Mouse (Mus musculus): ENCODE results near the gene Reep6. TPM values are rescaled to one million over a fixed set of nuclear protein-coding genes. Genes with fewer than 3 reads are reported as not detected.

Reep6 gene
- polyA plus RNA-seq, 1 experiment from 2014 or later: 4.5 TPM

GRCm38 (mm10) chr10:80298571-80299281 lies 31.0 kb upstream of the Reep6 start:
- Histone ChIP-seq H3K27me3 (ENCODE audit: control insufficient read depth, insufficient read depth, low read length) (peaks cover 35% of the 10 kb centered on the region), H3K4me1 (ENCODE audit: control insufficient read depth, insufficient read depth, low read length) (no peaks in the 10 kb centered on the region; the same call in 1 of the 2 replicates), H3K4me3 (ENCODE audit: low read depth, low read length) (peak overlapping the region; percentile 43), H3K9ac (replicated peaks; ENCODE audit: low read length) (peak overlapping the region; percentile 70), H3K4me2 (ENCODE audit: low read depth, low read length) (peak overlapping the region; percentile 43), H3K36me3 (replicated peaks; ENCODE audit: control insufficient read depth, insufficient read depth, low read depth, low read length) (peaks cover 2% of the 10 kb centered on the region; the same call in 1 of the 2 replicates), H3K27ac (replicated peaks; ENCODE audit: low read depth, low read length) (peak overlapping the region; percentile 61; the same call in 1 of the 2 replicates), H3K9me3 (replicated peaks; ENCODE audit: control insufficient read depth, low read length) (no peaks in the 10 kb centered on the region)
- 4% methylated on average over 26 of the region's 26 CpGs for WGBS
- ATAC-seq (replicated peaks; ENCODE audit: insufficient number of reproducible peaks, low FRiP score, low TSS enrichment, low read depth) (peak; percentile 76), DNase-seq (ENCODE audit: low spot score) (peak; percentile 89)

- no peaks in the 10 kb centered on the region; the same call in 1 of the 2 replicates for H3K36me3 ChIP-seq (replicated peaks; ENCODE audit: control insufficient read depth, insufficient read depth, low read depth, low read length)
- H3K9ac ChIP-seq (replicated peaks; ENCODE audit: low read length): peak overlapping the region; percentile 70
- H3K27me3 ChIP-seq (ENCODE audit: control insufficient read depth, insufficient read depth, low read length): peaks cover 35% of the 10 kb centered on the region
- WGBS: 6% methylated on average over 15 of the region's 15 CpGs
- DNase-seq (ENCODE audit: low spot score) (no peak), ATAC-seq (replicated peaks; ENCODE audit: insufficient number of reproducible peaks, low FRiP score, low TSS enrichment, low read depth) (no peak)
- H3K9me3 ChIP-seq (replicated peaks; ENCODE audit: control insufficient read depth, low read length): no peaks in the 10 kb centered on the region
- H3K4me3 ChIP-seq (ENCODE audit: low read depth, low read length): peak overlapping the region; percentile 43
- no peaks in the 10 kb centered on the region; the same call in 1 of the 2 replicates for H3K4me1 ChIP-seq (ENCODE audit: control insufficient read depth, insufficient read depth, low read length)
- peak overlapping the region; percentile 43 for H3K4me2 ChIP-seq (ENCODE audit: low read depth, low read length)
- H3K27ac ChIP-seq (replicated peaks; ENCODE audit: low read depth, low read length): 0 out of 2 replicates have a peak overlapping the region, but pooled peaks have one; percentile 61
These were observed 30.5 kb upstream of the Reep6 start for GRCm38 (mm10) chr10:80299301-80299700.

GRCm38 (mm10) chr10:80299824-80300223 lies 29.9 kb upstream of the Reep6 start:
- no peaks in the 10 kb centered on the region; the same call in 1 of the 2 replicates for H3K4me1 ChIP-seq (ENCODE audit: control insufficient read depth, insufficient read depth, low read length)
- H3K27ac ChIP-seq (replicated peaks; ENCODE audit: low read depth, low read length): no peak overlapping the region
- no peaks in the 10 kb centered on the region for H3K9me3 ChIP-seq (replicated peaks; ENCODE audit: control insufficient read depth, low read length)
- peak overlapping the region; percentile 70 for H3K9ac ChIP-seq (replicated peaks; ENCODE audit: low read length)
- peak overlapping the region; percentile 43 for H3K4me2 ChIP-seq (ENCODE audit: low read depth, low read length)
- H3K4me3 ChIP-seq (ENCODE audit: low read depth, low read length): peak overlapping the region; percentile 43
- DNase-seq (ENCODE audit: low spot score) (no peak), ATAC-seq (replicated peaks; ENCODE audit: insufficient number of reproducible peaks, low FRiP score, low TSS enrichment, low read depth) (no peak)
- H3K27me3 ChIP-seq (ENCODE audit: control insufficient read depth, insufficient read depth, low read length): peaks cover 40% of the 10 kb centered on the region
- no peaks in the 10 kb centered on the region; the same call in 1 of the 2 replicates for H3K36me3 ChIP-seq (replicated peaks; ENCODE audit: control insufficient read depth, insufficient read depth, low read depth, low read length)
- WGBS: 40% methylated on average over 10 of the region's 10 CpGs

- Histone ChIP-seq H3K4me3 (ENCODE audit: low read depth, low read length) (peak overlapping the region; percentile 21), H3K4me2 (ENCODE audit: low read depth, low read length) (peak overlapping the region; percentile 13), H3K27me3 (ENCODE audit: control insufficient read depth, insufficient read depth, low read length) (peaks cover 41% of the 10 kb centered on the region), H3K36me3 (replicated peaks; ENCODE audit: control insufficient read depth, insufficient read depth, low read depth, low read length) (no peaks in the 10 kb centered on the region), H3K9me3 (replicated peaks; ENCODE audit: control insufficient read depth, low read length) (no peaks in the 10 kb centered on the region), H3K27ac (replicated peaks; ENCODE audit: low read depth, low read length) (0 out of 2 replicates have a peak overlapping the region, but pooled peaks have one; percentile 38), H3K9ac (replicated peaks; ENCODE audit: low read length) (peak overlapping the region; percentile 51), H3K4me1 (ENCODE audit: control insufficient read depth, insufficient read depth, low read length) (no peaks in the 10 kb centered on the region; the same call in 1 of the 2 replicates)
- ATAC-seq (replicated peaks; ENCODE audit: insufficient number of reproducible peaks, low FRiP score, low TSS enrichment, low read depth): peak; percentile 9; the same call in 1 of the 2 replicates
- WGBS: 20% methylated on average over 11 of the region's 11 CpGs
- no peak for DNase-seq (ENCODE audit: low spot score)
These were observed 29.0 kb upstream of the Reep6 start for GRCm38 (mm10) chr10:80300672-80301181.

- Histone ChIP-seq H3K9me3 (replicated peaks; ENCODE audit: control insufficient read depth, low read length) (no peaks in the 10 kb centered on the region), H3K27me3 (ENCODE audit: control insufficient read depth, insufficient read depth, low read length) (peaks cover 45% of the 10 kb centered on the region), H3K9ac (replicated peaks; ENCODE audit: low read length) (peak overlapping the region; percentile 51), H3K4me2 (ENCODE audit: low read depth, low read length) (peak overlapping the region; percentile 24), H3K4me1 (ENCODE audit: control insufficient read depth, insufficient read depth, low read length) (no peaks in the 10 kb centered on the region; the same call in 1 of the 2 replicates), H3K4me3 (ENCODE audit: low read depth, low read length) (peak overlapping the region; percentile 21), H3K27ac (replicated peaks; ENCODE audit: low read depth, low read length) (peak overlapping the region; percentile 38; the same call in 1 of the 2 replicates), H3K36me3 (replicated peaks; ENCODE audit: control insufficient read depth, insufficient read depth, low read depth, low read length) (no peaks in the 10 kb centered on the region)
- DNase-seq (ENCODE audit: low spot score) (no peak), ATAC-seq (replicated peaks; ENCODE audit: insufficient number of reproducible peaks, low FRiP score, low TSS enrichment, low read depth) (no peak)
- 69% methylated on average over 9 of the region's 10 CpGs for WGBS
These were observed 28.3 kb upstream of the Reep6 start for GRCm38 (mm10) chr10:80301256-80302081.

- 0 out of 2 replicates have a peak overlapping the region, but pooled peaks have one; percentile 25 for H3K9ac ChIP-seq (replicated peaks; ENCODE audit: low read length)
- H3K36me3 ChIP-seq (replicated peaks; ENCODE audit: control insufficient read depth, insufficient read depth, low read depth, low read length): no peaks in the 10 kb centered on the region
- no peak for ATAC-seq (replicated peaks; ENCODE audit: insufficient number of reproducible peaks, low FRiP score, low TSS enrichment, low read depth)
- peaks cover 45% of the 10 kb centered on the region for H3K27me3 ChIP-seq (ENCODE audit: control insufficient read depth, insufficient read depth, low read length)
- peak overlapping the region; percentile 24 for H3K4me2 ChIP-seq (ENCODE audit: low read depth, low read length)
- DNase-seq (ENCODE audit: low spot score): no peak
- H3K27ac ChIP-seq (replicated peaks; ENCODE audit: low read depth, low read length): no peak overlapping the region
- 39% methylated on average over 5 of the region's 5 CpGs for WGBS
- no peak overlapping the region for H3K4me3 ChIP-seq (ENCODE audit: low read depth, low read length)
- no peaks in the 10 kb centered on the region for H3K4me1 ChIP-seq (ENCODE audit: control insufficient read depth, insufficient read depth, low read length)
- no peaks in the 10 kb centered on the region for H3K9me3 ChIP-seq (replicated peaks; ENCODE audit: control insufficient read depth, low read length)
These were observed 27.7 kb upstream of the Reep6 start for GRCm38 (mm10) chr10:80302082-80302355.

- Histone ChIP-seq H3K9ac (replicated peaks; ENCODE audit: low read length) (0 out of 2 replicates have a peak overlapping the region, but pooled peaks have one; percentile 25), H3K4me1 (ENCODE audit: control insufficient read depth, insufficient read depth, low read length) (no peaks in the 10 kb centered on the region), H3K4me2 (ENCODE audit: low read depth, low read length) (peak overlapping the region; percentile 24), H3K36me3 (replicated peaks; ENCODE audit: control insufficient read depth, insufficient read depth, low read depth, low read length) (no peaks in the 10 kb centered on the region), H3K4me3 (ENCODE audit: low read depth, low read length) (no peak overlapping the region), H3K27ac (replicated peaks; ENCODE audit: low read depth, low read length) (no peak overlapping the region), H3K27me3 (ENCODE audit: control insufficient read depth, insufficient read depth, low read length) (peaks cover 45% of the 10 kb centered on the region), H3K9me3 (replicated peaks; ENCODE audit: control insufficient read depth, low read length) (no peaks in the 10 kb centered on the region)
- ATAC-seq (replicated peaks; ENCODE audit: insufficient number of reproducible peaks, low FRiP score, low TSS enrichment, low read depth) (no peak), DNase-seq (ENCODE audit: low spot score) (no peak)
- WGBS: 6% methylated on average over 9 of the region's 9 CpGs
These were observed 27.3 kb upstream of the Reep6 start for GRCm38 (mm10) chr10:80302471-80302881.
